Mouse (Mus musculus) G1E-ER4 (cell line): ENCODE data around the gene Arfgef3. TPM values are rescaled to one million over a fixed set of nuclear protein-coding genes. Genes with fewer than 3 reads are reported as not detected.

Source experiments
- GATA1 ChIP-seq: IDR thresholded peaks from one replicate; pipeline ENCODE4 v1.8.0; 2012; ENCODE audit warnings: low read length, inconsistent platforms
- polyA plus RNA-seq: library from polyadenylated mRNA; stranded (reverse); fragments of >175 nt; gene quantifications from 2 replicates; pipeline ENCODE4 v1.2.3, GENCODE M21; 2012

Gene Arfgef3
- polyA plus RNA-seq, 1 experiment: not detected

- TF ChIP-seq GATA1: no peak
These were observed 100.9 kb downstream of the Arfgef3 start for GRCm38 (mm10) chr10:18642854-18643253.

GRCm38 (mm10) chr10:18640596-18640995, 103.2 kb downstream of the Arfgef3 start:
- no peak for TF ChIP-seq GATA1

- TF ChIP-seq GATA1: no peak
These were observed 108.3 kb downstream of the Arfgef3 start for GRCm38 (mm10) chr10:18635450-18635849.

- no peak for TF ChIP-seq GATA1
These were observed 109.3 kb downstream of the Arfgef3 start for GRCm38 (mm10) chr10:18634405-18634985.

- TF ChIP-seq GATA1: no peak
These were observed 113.3 kb downstream of the Arfgef3 start for GRCm38 (mm10) chr10:18630498-18630897.

- TF ChIP-seq GATA1: no peak
These were observed 116.2 kb downstream of the Arfgef3 start for GRCm38 (mm10) chr10:18627530-18627929.

GRCm38 (mm10) chr10:18612796-18613195, 131.0 kb downstream of the Arfgef3 start:
- no peak for TF ChIP-seq GATA1

- TF ChIP-seq GATA1: no peak
These were observed 141.7 kb downstream of the Arfgef3 start for GRCm38 (mm10) chr10:18602030-18602429.

GRCm38 (mm10) chr10:18597601-18598000, 146.1 kb downstream of the Arfgef3 start:
- no peak for TF ChIP-seq GATA1

GRCm38 (mm10) chr10:18589455-18589854, 154.3 kb downstream of the Arfgef3 start:
- no peak for TF ChIP-seq GATA1

GRCm38 (mm10) chr10:18584188-18584587, 159.6 kb downstream of the Arfgef3 start:
- TF ChIP-seq GATA1: no peak

GRCm38 (mm10) chr10:18572581-18572980, 171.2 kb downstream of the Arfgef3 start:
- TF ChIP-seq GATA1: no peak

- TF ChIP-seq GATA1: no peak
These were observed 180.8 kb downstream of the Arfgef3 start for GRCm38 (mm10) chr10:18562940-18563339.

GRCm38 (mm10) chr10:18561445-18561844, 182.3 kb downstream of the Arfgef3 start:
- no peak for TF ChIP-seq GATA1

GRCm38 (mm10) chr10:18549321-18550216, 194.2 kb downstream of the Arfgef3 start:
- no peak for TF ChIP-seq GATA1

GRCm38 (mm10) chr10:18547381-18547780, 196.4 kb downstream of the Arfgef3 start:
- TF ChIP-seq GATA1: no peak

- no peak for TF ChIP-seq GATA1
These were observed 197.9 kb downstream of the Arfgef3 start, which contains the start of gene Hebp2 for GRCm38 (mm10) chr10:18545813-18546235. Gene Hebp2 (minus strand): TSS chr10:18546076.
